Mouse (Mus musculus) kidney, embryonic 14.5 days (tissue): ENCODE measurements at regions not wholly inside any gene's neighbourhood (a gene's known extent, or its start where the extent isn't known, plus 50 kb on each side); places are given as distances from the start of the nearest gene placed in this dataset.
"Not testable (repeated sequence)": the region's sequence is repeated elsewhere in the genome, so short reads cannot be mapped to it uniquely, and the experiment has no call there.

Experiments
- ATAC-seq: fragments of 200-750 bp; cut with Nextera tagmentation; 2 replicates; pipeline ENCODE4 v1.8.0; 2017; ENCODE audit warnings: moderate number of reproducible peaks, mild to moderate bottlenecking, moderate TSS enrichment, moderate library complexity; ENCODE audit not compliant: low FRiP score, low TSS enrichment
- H3K27ac ChIP-seq: fragments of 300-500 bp; sonication (generic); 2 replicates; pipeline ENCODE4 v1.5.1; 2014; ENCODE audit warnings: low read depth, mild to moderate bottlenecking, low read length, moderate library complexity, mixed read lengths
- H3K27me3 ChIP-seq: fragments of 300-500 bp; sonication (generic); 2 replicates; pipeline ENCODE4 v1.6.1; 2014; ENCODE audit warnings: mild to moderate bottlenecking, low read length; ENCODE audit not compliant: control insufficient read depth, insufficient read depth
- H3K36me3 ChIP-seq: fragments of 300-500 bp; sonication (generic); 2 replicates; pipeline ENCODE4 v1.6.1; 2014; ENCODE audit warnings: low read length, mixed read lengths; ENCODE audit not compliant: control insufficient read depth, insufficient read depth
- H3K4me1 ChIP-seq: fragments of 300-500 bp; sonication (generic); 2 replicates; pipeline ENCODE4 v1.6.1; 2014; ENCODE audit warnings: low read length, mixed read lengths; ENCODE audit not compliant: control insufficient read depth, insufficient read depth
- H3K4me2 ChIP-seq: fragments of 300-500 bp; sonication (generic); replicated peaks from 2 replicates; pipeline ENCODE4 v1.6.1; 2014; ENCODE audit warnings: low read depth, mild to moderate bottlenecking, low read length
- H3K4me3 ChIP-seq: fragments of 300-500 bp; sonication (generic); 2 replicates; pipeline ENCODE4 v1.5.1; 2014; ENCODE audit warnings: mild to moderate bottlenecking, low read length
- H3K9ac ChIP-seq: fragments of 300-500 bp; sonication (generic); 2 replicates; pipeline ENCODE4 v1.6.1; 2014; ENCODE audit warnings: low read depth, mild to moderate bottlenecking, low read length, moderate library complexity
- H3K9me3 ChIP-seq: fragments of 300-500 bp; sonication (generic); 2 replicates; pipeline ENCODE4 v1.6.1; 2016; ENCODE audit warnings: low read length; ENCODE audit not compliant: control insufficient read depth
- WGBS: fragments of 180-500 bp; shearing (Covaris S2); extraction: QIAGEN DNeasy Blood & Tissue Kit; methylation state at CpG from one replicate; pipeline ENCODE4 v1.1.7; 2014; 5-methylcytosine and 5-hydroxymethylcytosine counted together

DNA sequence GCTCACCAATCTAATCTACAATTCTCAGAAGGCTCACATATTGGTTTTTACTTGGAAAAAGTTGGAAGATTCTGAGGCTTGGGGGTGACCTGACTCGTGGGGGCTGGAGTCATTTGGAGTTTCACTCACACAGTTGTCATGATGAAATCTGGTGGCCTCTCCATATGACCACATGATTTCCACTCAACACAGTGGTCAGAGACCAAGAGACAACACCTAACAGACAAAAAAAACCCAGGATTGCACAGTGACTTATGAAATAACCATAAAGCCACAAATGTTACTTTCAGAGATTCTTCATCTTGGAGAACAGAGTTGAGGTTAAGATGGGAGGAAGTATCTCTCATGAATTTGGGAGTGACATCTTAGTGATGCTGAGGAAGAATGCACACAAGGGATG, 263.4 kb upstream of the Tgfbr2 start:
- H3K4me3 ChIP-seq, result no peak overlapping the region
- H3K36me3 ChIP-seq, result no peaks in the 10 kb centered on the region
- H3K27me3 ChIP-seq, result no peaks in the 10 kb centered on the region
- WGBS, result 80% methylated on average over 1 of the region's 1 CpGs
- no peak for ATAC-seq
- peaks cover 4% of the 10 kb centered on the region; the same call in 1 of the 2 replicates for H3K9me3 ChIP-seq
- no peak overlapping the region for H3K27ac ChIP-seq
- no peaks in the 10 kb centered on the region for H3K4me1 ChIP-seq
- H3K9ac ChIP-seq, result no peak overlapping the region
- no peak overlapping the region for H3K4me2 ChIP-seq

DNA sequence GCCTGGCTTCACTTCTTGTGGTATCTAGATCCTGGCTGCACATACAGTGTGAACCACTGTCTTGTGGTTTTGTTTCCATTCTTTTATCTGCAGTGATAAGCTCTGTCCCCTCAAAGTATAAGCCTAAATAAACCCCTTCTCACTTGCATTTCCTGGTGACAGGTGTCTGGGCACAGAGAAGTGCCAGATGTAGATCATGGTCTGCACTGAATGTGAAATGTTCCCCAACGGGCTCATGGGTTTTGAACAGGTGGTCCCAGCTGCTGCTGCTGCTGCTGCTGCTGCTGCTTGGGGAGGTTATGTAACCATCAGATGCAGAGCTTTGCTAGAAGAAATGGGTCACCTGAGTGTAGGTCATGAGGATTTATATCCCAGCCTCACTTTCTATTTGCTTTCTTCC, 259.3 kb upstream of the Tgfbr2 start:
- 73% methylated on average over 1 of the region's 1 CpGs for WGBS
- no peak overlapping the region for H3K4me3 ChIP-seq
- H3K27me3 ChIP-seq, result no peaks in the 10 kb centered on the region
- no peak overlapping the region for H3K9ac ChIP-seq
- no peaks in the 10 kb centered on the region for H3K36me3 ChIP-seq
- H3K9me3 ChIP-seq, result no peaks in the 10 kb centered on the region
- ATAC-seq, result no peak
- H3K4me2 ChIP-seq, result no peak overlapping the region
- H3K4me1 ChIP-seq, result no peaks in the 10 kb centered on the region
- H3K27ac ChIP-seq, result no peak overlapping the region

DNA sequence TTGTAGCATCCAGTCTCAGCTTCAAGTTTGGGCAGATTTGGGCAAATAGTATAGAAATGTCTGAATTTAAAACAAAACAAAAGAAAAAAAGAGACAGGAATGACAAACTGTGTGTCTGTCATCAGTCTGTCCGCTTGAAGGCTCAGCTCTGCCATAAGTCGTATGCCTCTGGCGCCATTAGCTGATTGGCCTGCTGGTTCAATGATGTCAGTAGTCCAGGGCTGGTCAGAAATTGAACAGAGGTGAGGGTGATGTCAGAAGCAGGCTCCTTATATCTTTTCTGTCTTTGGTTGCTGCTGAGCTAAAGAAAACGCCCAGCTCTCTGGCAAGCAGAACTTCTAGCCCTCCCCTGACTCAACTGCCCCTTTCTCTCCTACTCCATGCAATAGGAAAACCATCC, 253.9 kb upstream of the Tgfbr2 start:
- H3K9ac ChIP-seq, result no peak overlapping the region
- no peak overlapping the region for H3K4me3 ChIP-seq
- 78% methylated on average over 4 of the region's 4 CpGs for WGBS
- H3K27ac ChIP-seq, result no peak overlapping the region
- ATAC-seq, result no peak
- H3K36me3 ChIP-seq, result no peaks in the 10 kb centered on the region
- no peaks in the 10 kb centered on the region for H3K4me1 ChIP-seq
- no peaks in the 10 kb centered on the region for H3K27me3 ChIP-seq
- no peak overlapping the region for H3K4me2 ChIP-seq
- no peaks in the 10 kb centered on the region for H3K9me3 ChIP-seq

DNA sequence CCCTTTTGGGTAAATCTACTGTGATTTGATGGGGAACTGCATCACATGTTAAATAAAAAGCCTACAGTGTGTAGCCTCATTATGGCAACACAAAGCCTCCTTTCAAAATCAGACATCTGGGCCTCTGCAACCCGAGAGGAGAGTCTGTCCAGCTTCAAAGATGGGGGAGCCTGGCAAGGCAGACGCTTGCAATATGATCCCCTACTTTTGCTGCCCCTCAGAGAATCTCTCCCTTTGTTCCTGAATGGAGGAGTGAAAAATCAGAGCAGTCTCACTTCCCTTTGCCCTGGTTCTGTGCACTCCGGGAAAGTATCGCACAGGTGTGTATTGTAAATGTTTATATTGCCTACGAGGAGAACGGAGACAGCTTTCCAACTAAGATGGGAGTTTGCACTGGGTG, 253.3 kb upstream of the Tgfbr2 start:
- Histone ChIP-seq H3K36me3 (no peaks in the 10 kb centered on the region), H3K4me3 (no peak overlapping the region)
- peak; percentile 64 for ATAC-seq

DNA sequence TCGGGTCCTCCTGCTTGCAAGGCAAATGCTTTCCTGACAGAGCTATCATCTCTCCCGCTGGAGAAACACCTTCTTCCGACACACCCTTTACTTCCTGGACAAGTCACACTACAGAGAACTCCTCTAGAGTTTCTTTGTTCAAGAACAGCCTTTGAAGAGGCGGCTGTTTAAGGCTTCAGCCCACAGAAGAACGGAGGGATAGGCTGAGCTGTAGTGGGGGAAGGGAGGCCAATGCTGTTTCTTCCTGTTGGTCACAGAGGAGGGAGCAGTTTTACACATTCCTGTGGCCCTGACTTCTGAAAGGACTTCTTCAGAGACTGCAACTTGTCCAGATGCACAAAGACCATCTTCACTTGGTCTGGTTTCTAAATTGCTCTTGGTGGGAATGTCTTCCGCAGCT, 252.1 kb upstream of the Tgfbr2 start:
- ATAC-seq, result no peak
- H3K9ac ChIP-seq, result no peak overlapping the region
- no peak overlapping the region for H3K27ac ChIP-seq
- H3K4me1 ChIP-seq, result no peaks in the 10 kb centered on the region
- 48% methylated on average over 6 of the region's 6 CpGs for WGBS
- no peaks in the 10 kb centered on the region for H3K27me3 ChIP-seq
- H3K4me3 ChIP-seq, result no peak overlapping the region
- H3K9me3 ChIP-seq, result no peaks in the 10 kb centered on the region
- H3K36me3 ChIP-seq, result no peaks in the 10 kb centered on the region
- no peak overlapping the region for H3K4me2 ChIP-seq

More for the DNA sequence above, 253.3 kb upstream of the Tgfbr2 start:
- Histone ChIP-seq H3K27me3 (no peaks in the 10 kb centered on the region), H3K9ac (no peak overlapping the region), H3K4me2 (no peak overlapping the region), H3K9me3 (no peaks in the 10 kb centered on the region), H3K27ac (no peak overlapping the region), H3K4me1 (no peaks in the 10 kb centered on the region)
- WGBS, result 16% methylated on average over 6 of the region's 6 CpGs

DNA sequence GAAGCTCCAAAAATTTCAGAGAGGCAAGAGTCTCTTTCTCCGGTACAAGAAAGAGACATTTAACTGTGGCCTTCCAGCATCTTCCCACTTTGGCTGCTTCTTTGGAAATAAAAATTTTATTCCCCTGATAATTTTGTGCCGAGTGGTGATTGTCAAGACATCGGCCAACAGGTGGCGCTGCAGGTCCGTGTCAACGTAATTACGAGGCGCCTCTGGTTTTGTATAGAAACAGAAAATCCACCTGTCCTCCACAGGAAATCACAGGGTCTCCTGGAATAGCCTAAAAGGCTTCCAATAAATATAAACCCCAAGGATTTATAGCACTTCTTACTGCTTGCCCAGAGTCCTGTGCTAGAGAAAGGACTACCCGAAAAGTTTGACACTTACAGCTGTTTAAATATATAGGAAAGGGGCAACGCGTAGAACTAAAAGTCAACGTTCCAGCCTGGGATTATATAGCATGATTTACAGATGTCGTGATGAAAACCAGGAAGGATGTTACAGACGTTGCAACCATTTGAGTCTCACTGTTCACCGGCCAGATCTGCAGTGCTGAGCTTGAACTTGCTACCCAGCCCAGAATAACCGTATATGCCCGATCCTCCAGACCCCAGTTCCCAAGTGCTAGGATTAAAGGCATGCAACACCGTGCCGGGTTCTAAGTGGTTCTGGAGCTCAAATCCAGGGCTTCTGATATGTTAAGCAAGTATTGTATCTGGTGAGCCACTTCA, 251.3 kb upstream of the Tgfbr2 start:
- Histone ChIP-seq H3K27ac (no peak overlapping the region), H3K27me3 (no peaks in the 10 kb centered on the region), H3K9me3 (no peaks in the 10 kb centered on the region), H3K36me3 (no peaks in the 10 kb centered on the region), H3K4me1 (no peaks in the 10 kb centered on the region), H3K9ac (no peak overlapping the region), H3K4me2 (no peak overlapping the region), H3K4me3 (no peak overlapping the region)
- WGBS, result 39% methylated on average over 19 of the region's 19 CpGs
- ATAC-seq, result no peak

DNA sequence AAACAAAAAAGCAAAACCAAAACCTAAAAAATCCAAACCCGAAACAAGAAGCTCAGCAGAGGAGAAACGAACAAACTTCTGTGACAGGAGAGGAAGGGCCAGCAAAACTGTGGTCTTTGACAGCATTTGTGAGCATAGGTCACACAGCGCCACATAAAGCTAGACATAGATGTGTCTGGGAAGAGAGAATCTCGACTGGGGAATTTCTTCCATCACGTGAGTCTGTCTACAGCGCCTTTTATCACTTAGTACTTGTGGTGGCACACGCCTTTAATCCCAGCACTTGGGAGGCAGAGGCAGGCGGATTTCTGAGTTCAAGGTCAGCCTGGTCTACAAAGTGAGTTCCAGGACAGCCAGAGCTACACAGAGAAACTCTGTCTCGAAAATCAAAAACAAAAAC, 250.2 kb upstream of the Tgfbr2 start:
- not testable (repeated sequence) for H3K36me3 ChIP-seq, H3K27ac ChIP-seq, H3K4me2 ChIP-seq, ATAC-seq, H3K4me1 ChIP-seq, H3K9me3 ChIP-seq, H3K4me3 ChIP-seq, H3K27me3 ChIP-seq, H3K9ac ChIP-seq
- 87% methylated on average over 9 of the region's 9 CpGs for WGBS

DNA sequence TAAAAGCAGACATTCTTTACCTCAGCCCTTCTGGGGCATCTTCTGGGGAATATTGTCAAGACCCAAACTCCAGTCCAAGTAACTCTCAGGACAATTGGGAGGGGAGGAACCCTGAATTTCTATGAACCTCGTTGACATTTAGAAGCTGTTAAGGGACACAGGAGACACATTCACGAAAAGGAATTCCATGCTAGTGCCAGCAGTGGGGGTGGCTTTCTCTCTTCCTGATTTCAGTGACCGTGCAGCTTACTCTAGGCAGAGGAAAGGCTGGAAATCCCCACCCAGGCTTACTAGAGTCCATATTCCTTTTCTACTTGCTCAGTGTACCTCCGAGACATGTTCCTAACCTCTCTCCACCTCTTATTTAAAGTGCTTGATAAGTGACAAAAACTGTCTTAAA, 239.9 kb upstream of the Tgfbr2 start:
- no peaks in the 10 kb centered on the region for H3K27me3 ChIP-seq
- H3K9me3 ChIP-seq, result no peaks in the 10 kb centered on the region
- WGBS, result 74% methylated on average over 4 of the region's 4 CpGs

DNA sequence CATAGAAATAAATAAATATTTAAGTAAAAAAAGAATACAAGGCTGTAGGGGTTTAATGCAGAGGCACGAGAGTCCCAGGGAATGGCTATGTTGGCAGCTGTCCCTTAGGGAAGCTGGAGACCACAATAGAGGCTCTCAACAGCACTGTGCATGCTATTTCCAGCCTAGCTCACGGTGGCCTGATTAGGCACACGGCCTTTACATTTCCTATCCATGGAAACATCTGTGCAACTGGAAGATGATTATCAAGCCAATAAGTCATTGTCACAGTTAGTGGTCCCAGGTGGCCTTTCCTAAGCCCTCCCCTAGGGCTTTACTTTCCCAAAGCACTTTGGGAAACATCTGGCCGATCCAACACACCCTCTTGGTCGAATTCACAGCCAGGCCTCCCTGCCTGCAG, 235.9 kb upstream of the Tgfbr2 start:
- peak; percentile 55; the same call in 1 of the 2 replicates for ATAC-seq
- Histone ChIP-seq H3K36me3 (no peaks in the 10 kb centered on the region), H3K9me3 (no peaks in the 10 kb centered on the region), H3K27ac (no peak overlapping the region), H3K27me3 (no peaks in the 10 kb centered on the region), H3K4me1 (no peaks in the 10 kb centered on the region), H3K9ac (no peak overlapping the region), H3K4me3 (no peak overlapping the region), H3K4me2 (no peak overlapping the region)
- 63% methylated on average over 5 of the region's 5 CpGs for WGBS

More for the DNA sequence above, 239.9 kb upstream of the Tgfbr2 start:
- H3K4me1 ChIP-seq, result no peaks in the 10 kb centered on the region
- no peak overlapping the region for H3K27ac ChIP-seq
- no peak overlapping the region for H3K4me3 ChIP-seq
- H3K9ac ChIP-seq, result no peak overlapping the region
- no peaks in the 10 kb centered on the region for H3K36me3 ChIP-seq
- ATAC-seq, result no peak
- H3K4me2 ChIP-seq, result no peak overlapping the region
